Mouse (Mus musculus) sigmoid colon, adult 10 weeks (tissue): ENCODE results near the gene Prr32. TPM values are rescaled to one million over a fixed set of nuclear protein-coding genes. Genes with fewer than 3 reads are reported as not detected.

Source experiments
- polyA plus RNA-seq: library from polyadenylated mRNA; stranded (reverse); fragments of 350-450 nt; fragmentation: Illumina TruSeq; extraction: RNeasy Lipid Tissue Mini Kit (QIAGEN cat#74804); gene quantifications from one replicate; pipeline ENCODE4 v1.2.3, GENCODE M21; 2014; ENCODE audit warnings: low read depth, low replicate concordance

Gene Prr32
- polyA plus RNA-seq: not detected

GRCm38 (mm10) chrX:45090604-45091003, at the start of gene Prr32:
Gene Prr32, plus strand, starts transcription at chrX:45090904.

